7 mouse cellular contexts compared by ENCODE assay signal in the genomic region with DNA sequence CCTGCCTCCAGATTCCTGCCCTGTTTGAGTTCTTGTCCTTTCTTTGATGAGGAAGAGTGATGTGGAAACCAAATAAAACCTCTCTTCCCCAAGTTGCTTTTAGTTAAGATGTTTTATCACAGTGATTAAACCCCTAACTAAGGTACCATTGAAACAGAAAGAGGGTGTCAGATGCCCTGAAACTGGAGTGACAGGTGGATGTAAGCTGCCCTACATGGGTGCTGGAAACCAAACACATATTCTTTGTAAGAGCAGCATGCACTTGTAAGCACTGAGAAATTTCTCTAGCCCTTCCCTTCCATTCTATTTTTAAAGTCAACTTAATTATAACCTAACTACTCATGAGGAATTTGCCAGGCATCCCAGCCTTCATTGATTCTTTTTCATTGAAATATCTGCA. TPM values are rescaled to one million over a fixed set of nuclear protein-coding genes. Genes with fewer than 3 reads are reported as not detected.
ATAC-seq and TF ChIP-seq lines count a peak whose summit lies in the region.
"Had no signal": no experiment of that assay in that cellular context is flagged by ENCODE, and none has a peak within 500 bp of the region (broad histone marks: within the 10 kb centered on the region; RNA-seq: fewer than 3 reads in every experiment).

No protein-coding gene starts in this region.

- peak overlapping the region; percentile 16 for H3K4me2 ChIP-seq in myocyte (ENCODE audit: low read depth)
- H3K4me2 ChIP-seq in neural tube, embryonic 15.5 days: no peak overlapping the region

- H3ac ChIP-seq in myocyte (ENCODE audit: control insufficient read depth, insufficient read length): no peak overlapping the region

- ATAC-seq in neural tube, embryonic 15.5 days (ENCODE audit: low FRiP score): no peak
- ATAC-seq: activated CD4-positive, CD25-positive, alpha-beta regulatory T cell, adult 4 months; CD4-positive, CD25-positive, alpha-beta regulatory T cell, adult 4 months; Patski had no signal

- H3K9me3 ChIP-seq in neural tube, embryonic 15.5 days (replicated peaks): no peaks in the 10 kb centered on the region
- H3K9me3 ChIP-seq: G1E had no signal

- no peak overlapping the region for H3K9ac ChIP-seq in neural tube, embryonic 15.5 days (replicated peaks)

- no peaks in the 10 kb centered on the region for H3K4me1 ChIP-seq in neural tube, embryonic 15.5 days

- TF ChIP-seq POLR2A in myocyte (IDR thresholded peaks at IDR 0.05; ENCODE audit: insufficient read length, low read depth): no peak

- no peaks in the 10 kb centered on the region for H3K36me3 ChIP-seq in myocyte (ENCODE audit: control insufficient read depth, insufficient read depth)
- no peaks in the 10 kb centered on the region for H3K36me3 ChIP-seq in neural tube, embryonic 15.5 days
- H3K36me3 ChIP-seq: G1E had no signal

- no peaks in the 10 kb centered on the region for H3K79me2 ChIP-seq in myocyte (ENCODE audit: control insufficient read depth, insufficient read depth)

- no peaks in the 10 kb centered on the region for H3K27me3 ChIP-seq in myocyte (ENCODE audit: control insufficient read depth, insufficient read depth, insufficient read length)
- H3K27me3 ChIP-seq in neural tube, embryonic 15.5 days (replicated peaks): no peaks in the 10 kb centered on the region
- H3K27me3 ChIP-seq: CH12.LX had no signal

- H3K27ac ChIP-seq in neural tube, embryonic 15.5 days (replicated peaks): no peak overlapping the region

- no peak overlapping the region for H3K4me3 ChIP-seq in myocyte
- no peak overlapping the region for H3K4me3 ChIP-seq in neural tube, embryonic 15.5 days (replicated peaks)

TF ChIP-seq in myocyte, 11 proteins besides CTCF, POLR2A, EP300 and RAD21:
- no peak for TF ChIP-seq TCF12 (IDR thresholded peaks at IDR 0.05; ENCODE audit: insufficient read depth, poor library complexity, severe bottlenecking)
- peak in 2 of 3 experiments; percentile 53 to 68 for TF ChIP-seq MYOD1 (IDR thresholded peaks at IDR 0.05; ENCODE audit: control insufficient read depth in 1 of 3, insufficient read length in 2 of 3, low read depth in 2 of 3)
- TF ChIP-seq USF1 (IDR thresholded peaks at IDR 0.05; ENCODE audit: low read depth): no peak
- no peak for TF ChIP-seq MAX (IDR thresholded peaks at IDR 0.05; ENCODE audit: low read depth)

RNA-seq across cellular contexts. Expression of a gene that starts 7.6 kb away (rescaled TPM):
- 40.1 TPM for polyA plus RNA-seq in myocyte (2012; fragmentation: generic; extraction: Trizol)
- 38.8 and 40.7 TPM in 2 replicates for polyA plus RNA-seq in neural tube, embryonic 15.5 days (2015; fragmentation: Nextera tagmentation; extraction: Ambion mirVana)
